Mouse (Mus musculus): ENCODE data around the gene Poc1a.
A peak's percentile ranks its signal among the peaks of the same experiment; 100 is the strongest.

Gene Poc1a

GRCm38 (mm10) chr9:106265358-106266075 is 15.3 kb upstream of the Poc1a start:
- no peak for DNase-seq (ENCODE audit: low read depth)

DNA sequence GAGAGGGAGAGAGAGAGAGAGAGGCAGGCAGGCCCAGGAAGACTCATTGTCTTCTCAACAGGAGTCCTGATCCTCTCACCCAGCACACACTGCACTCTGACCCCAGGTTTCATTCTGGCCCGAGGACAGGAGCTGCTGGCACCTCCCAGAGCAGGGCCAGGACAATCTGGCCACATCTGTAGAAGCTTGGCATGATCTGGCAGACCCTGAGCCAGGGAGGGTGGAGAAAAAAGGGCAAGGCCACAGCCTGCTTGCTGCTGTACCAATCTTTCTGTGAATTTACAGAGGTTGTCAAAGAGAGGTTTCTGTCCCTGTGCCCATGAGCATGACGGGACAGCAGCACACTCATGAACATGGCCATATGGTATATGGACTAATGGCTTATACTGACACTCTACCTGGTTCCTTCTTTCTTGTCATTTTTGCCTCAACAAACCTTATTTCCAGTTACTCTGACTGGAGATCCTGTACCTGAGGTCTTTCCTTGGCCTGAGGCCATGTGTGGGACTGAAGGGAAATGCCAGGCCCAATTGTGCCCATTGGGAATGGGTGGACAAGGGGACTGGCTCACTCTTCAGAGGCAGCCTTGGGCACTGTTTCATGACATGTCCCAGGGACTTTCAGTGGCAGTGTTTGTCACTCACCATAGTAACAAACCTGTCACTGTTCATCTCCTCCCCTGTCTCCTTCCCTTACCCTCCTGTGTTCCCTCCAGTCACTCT is 13.8 kb upstream of the Poc1a start:
- DNase-seq (ENCODE audit: low read depth), result no peak

GRCm38 (mm10) chr9:106268421-106268820 is 12.4 kb upstream of the Poc1a start:
- no peak for DNase-seq (ENCODE audit: low read depth)

DNA sequence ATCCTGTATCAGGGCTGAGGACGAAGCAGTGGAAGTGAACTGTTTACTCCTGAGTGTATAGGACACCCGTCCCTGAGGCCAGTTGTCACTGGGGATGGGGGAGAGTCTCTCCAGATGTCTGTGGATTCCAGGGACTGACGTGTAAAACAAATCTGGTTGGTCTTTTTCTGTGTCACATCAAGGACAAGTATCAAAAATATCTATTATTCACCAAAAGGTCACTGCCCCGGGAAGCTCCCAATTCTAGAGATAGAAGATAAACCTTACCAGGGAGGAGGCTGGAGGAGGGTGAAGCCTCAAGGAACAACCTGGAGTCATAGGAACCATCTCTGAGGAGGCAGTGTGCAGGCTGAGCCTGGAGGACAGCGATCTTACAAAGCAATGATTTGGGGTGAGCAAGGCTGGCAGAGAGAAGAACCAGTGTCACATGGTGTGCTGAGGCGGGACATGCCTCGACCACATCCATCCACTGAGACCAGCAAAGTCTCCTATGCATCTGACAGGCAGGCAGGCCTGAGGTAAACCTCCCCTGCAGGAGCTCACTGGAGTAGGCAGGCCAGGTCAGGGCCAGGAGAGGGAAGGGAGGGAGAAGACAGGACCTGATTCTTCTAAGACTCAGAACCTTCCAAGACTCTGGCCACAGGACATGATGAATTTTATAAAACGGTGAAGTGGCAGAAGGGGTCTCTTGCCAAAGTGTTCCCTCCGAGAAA is 11.6 kb upstream of the Poc1a start:
- no peak for DNase-seq (ENCODE audit: low read depth)

DNA sequence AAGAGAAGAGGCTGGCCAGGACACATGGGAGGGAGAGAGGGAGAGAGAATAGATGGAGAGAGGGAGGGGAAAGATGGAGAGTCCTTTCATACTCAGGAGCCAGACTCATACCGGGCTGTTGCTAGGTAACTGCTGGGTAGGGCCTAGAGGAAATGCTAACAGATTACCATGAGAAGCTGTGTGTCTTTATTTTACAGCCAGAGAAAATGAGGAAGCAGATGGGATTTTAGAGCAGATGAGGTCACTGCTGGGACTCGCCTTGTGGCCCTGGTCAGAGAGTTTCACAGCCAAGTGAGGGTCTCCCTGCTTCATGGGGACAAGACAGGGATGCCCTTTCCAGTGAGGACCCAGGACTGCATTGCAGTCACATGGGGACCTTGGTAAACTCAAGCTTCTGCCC is 11.0 kb upstream of the Poc1a start:
- no peak for DNase-seq (ENCODE audit: low read depth)

GRCm38 (mm10) chr9:106270656-106271055 is 10.2 kb upstream of the Poc1a start:
- no peak for DNase-seq (ENCODE audit: low read depth)

- DNase-seq (ENCODE audit: low read depth), result no peak
Measured at GRCm38 (mm10) chr9:106272288-106272687, 8.6 kb upstream of the Poc1a start.

DNA sequence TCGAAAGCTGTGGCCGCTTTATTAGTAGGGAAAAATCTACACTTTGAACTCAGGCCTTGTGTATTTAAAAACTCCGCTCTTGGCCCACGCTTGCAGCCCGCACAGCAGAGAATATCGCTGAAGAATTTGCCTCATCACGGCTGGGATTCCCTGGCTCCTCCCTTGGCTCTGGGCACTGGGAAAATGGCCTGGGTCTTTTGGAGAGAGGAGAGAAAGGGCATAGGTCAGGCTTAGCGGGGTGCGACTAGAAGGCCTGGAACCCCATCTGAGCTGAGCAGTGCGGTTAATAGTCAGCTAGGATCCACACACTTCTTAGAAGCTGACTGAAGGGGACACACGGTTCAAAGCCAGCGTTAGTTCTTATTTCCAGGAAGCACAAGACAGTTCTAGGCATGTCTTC is 7.6 kb upstream of the Poc1a start:
- DNase-seq (ENCODE audit: low read depth), result no peak

- DNase-seq (ENCODE audit: low read depth), result no peak
Measured at GRCm38 (mm10) chr9:106273791-106274190, 7.1 kb upstream of the Poc1a start.

DNA sequence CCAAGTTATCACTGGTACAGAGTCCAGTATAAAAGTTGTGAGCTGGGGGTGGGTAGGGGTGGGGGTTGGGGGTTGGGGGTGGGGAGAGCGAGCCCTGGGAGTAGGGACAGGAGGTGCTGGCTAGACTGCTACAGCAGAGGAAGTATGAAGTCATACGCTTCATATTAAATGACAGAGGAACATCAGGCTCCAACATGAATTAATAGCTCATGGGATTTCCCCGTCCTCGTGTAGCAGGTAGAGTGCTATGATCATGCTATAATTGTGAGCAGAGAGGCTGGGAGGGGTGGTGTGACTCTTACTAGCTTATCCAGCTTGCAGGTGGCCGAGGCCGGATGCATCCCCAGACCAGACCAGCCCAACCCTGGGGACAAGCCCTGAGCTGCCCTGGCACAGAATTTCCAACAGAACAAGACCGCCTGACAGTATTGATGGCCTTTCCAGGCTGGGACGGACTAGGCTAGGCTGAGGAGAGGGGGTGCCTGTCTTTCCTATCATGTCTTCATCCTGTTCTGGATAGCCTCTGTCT is 6.1 kb upstream of the Poc1a start:
- peak; percentile 22 for DNase-seq (ENCODE audit: low read depth)

DNA sequence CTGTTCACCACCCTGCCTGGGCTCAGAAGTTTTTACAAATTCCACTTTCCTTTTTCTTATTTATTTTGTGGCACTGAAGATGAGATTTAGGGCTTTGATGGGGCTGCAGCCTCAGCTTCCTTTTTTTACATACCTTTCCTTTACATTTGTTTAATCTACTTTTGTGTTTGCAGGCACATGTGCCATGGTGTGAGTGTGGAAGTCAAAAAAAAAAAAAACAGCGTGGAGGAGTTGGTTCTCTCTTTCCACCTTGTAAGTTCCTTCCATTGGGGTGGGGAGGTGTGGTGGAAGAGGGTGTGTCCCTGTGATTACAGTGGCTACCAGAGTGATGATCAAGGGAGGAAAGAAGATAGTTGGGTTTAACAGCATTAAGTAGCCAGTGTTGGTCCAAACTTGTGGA is 5.1 kb upstream of the Poc1a start:
- DNase-seq (ENCODE audit: low read depth), result no peak

DNA sequence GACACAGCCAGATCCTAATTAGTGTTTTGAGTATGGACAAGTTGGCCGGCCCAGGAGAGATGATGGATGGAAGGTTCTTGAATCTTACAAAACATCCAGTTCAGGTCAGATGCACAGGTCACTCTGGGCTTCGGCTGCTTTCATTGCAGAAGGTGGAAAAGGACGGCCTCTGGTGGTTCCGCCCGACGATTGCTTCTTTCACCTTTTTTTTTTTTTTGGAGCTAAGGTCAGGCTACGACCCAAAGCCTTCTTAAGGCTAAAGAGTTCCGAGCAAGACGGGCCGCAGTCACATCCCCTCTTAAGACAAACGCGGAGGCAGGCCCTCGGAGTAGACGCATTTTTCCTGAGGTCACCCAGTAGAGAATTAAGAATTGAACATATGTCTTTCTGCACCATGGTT is 475 bp upstream of the Poc1a start:
- DNase-seq (ENCODE audit: low read depth), result no peak

- DNase-seq (ENCODE audit: low read depth), result no peak
Measured at GRCm38 (mm10) chr9:106282024-106282423, 1.2 kb downstream of the Poc1a start.

DNA sequence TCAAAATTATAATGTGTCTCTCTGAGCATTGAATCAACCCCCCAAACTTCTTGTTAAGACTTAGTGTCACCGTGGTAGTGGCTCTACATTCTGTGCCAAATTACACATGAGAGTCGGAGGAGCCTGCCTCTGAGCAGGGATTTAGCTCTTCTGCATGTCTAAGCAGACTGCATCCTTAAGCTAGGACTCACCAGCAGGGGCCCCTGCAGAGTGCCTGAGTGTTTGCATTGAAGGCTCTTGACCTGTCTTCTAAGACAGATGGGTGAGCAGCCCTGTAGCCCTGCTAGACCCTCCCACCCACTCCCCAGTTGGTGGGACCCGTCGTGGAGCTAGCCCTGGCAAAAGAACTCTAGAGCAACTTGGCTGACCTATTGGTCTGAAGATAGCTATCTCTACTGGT is 6.3 kb downstream of the Poc1a start:
- DNase-seq (ENCODE audit: low read depth), result no peak

GRCm38 (mm10) chr9:106288864-106289263 is 8.0 kb downstream of the Poc1a start:
- DNase-seq (ENCODE audit: low read depth), result peak; percentile 80

- DNase-seq (ENCODE audit: low read depth), result no peak
Measured at GRCm38 (mm10) chr9:106289841-106290240, 9.0 kb downstream of the Poc1a start.

GRCm38 (mm10) chr9:106290636-106291122 is 9.8 kb downstream of the Poc1a start:
- DNase-seq (ENCODE audit: low read depth), result no peak

GRCm38 (mm10) chr9:106293569-106294156 is 12.8 kb downstream of the Poc1a start:
- DNase-seq (ENCODE audit: low read depth), result no peak

- no peak for DNase-seq (ENCODE audit: low read depth)
Measured at GRCm38 (mm10) chr9:106296637-106297174, 15.8 kb downstream of the Poc1a start.

- DNase-seq (ENCODE audit: low read depth), result no peak
Measured at GRCm38 (mm10) chr9:106300176-106300803, 19.4 kb downstream of the Poc1a start.

DNA sequence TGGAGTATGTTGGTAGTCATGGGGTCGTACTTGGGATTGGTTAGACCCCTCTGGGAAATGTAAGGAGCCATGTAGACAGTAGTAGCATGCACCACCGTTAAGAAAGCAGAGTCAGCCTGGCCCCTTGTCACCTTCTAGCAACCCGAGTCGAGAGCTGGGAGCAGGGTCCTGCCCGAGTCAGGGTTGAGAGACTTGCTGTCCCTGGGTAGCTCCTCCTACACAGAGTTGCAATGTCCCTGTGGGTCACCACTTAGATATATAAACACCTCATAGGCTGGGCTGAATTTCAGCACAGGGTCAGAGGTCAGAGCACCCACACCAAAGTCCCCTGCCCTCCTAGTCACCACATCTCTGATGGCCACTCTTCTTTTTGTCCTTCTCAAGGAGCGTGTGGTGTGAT is 20.1 kb downstream of the Poc1a start:
- DNase-seq (ENCODE audit: low read depth), result no peak

All from induced T-regulatory cell, adult 2 months (primary cell).